Mouse (Mus musculus) intestine, postnatal 0 days (tissue): Measurements from ENCODE around the gene Il4ra. TPM values are rescaled to one million over a fixed set of nuclear protein-coding genes. Genes with fewer than 3 reads are reported as not detected.

Source experiments
- ATAC-seq: fragments of 200-750 bp; cut with Nextera tagmentation; 2 replicates; pipeline ENCODE4 v1.8.0; 2017; ENCODE audit warnings: mild to moderate bottlenecking, moderate TSS enrichment, moderate library complexity
- H3K27ac ChIP-seq: fragments of 300-500 bp; sonication (generic); 2 replicates; pipeline ENCODE4 v1.5.1; 2014; ENCODE audit warnings: mild to moderate bottlenecking, low read depth, low read length, moderate library complexity
- H3K27me3 ChIP-seq: fragments of 300-500 bp; sonication (generic); replicated peaks from 2 replicates; pipeline ENCODE4 v1.6.1; 2014; ENCODE audit warnings: low read length, mixed read lengths; ENCODE audit not compliant: control insufficient read depth, insufficient read depth
- H3K36me3 ChIP-seq: fragments of 300-500 bp; sonication (generic); 2 replicates; pipeline ENCODE4 v1.6.1; 2014; ENCODE audit warnings: mild to moderate bottlenecking, moderate library complexity; ENCODE audit not compliant: control insufficient read depth, insufficient read depth
- H3K4me1 ChIP-seq: fragments of 300-500 bp; sonication (generic); replicated peaks from 2 replicates; pipeline ENCODE4 v1.6.1; 2014; ENCODE audit warnings: antibody characterized with exemption, low read length, mixed read lengths; ENCODE audit not compliant: control insufficient read depth, insufficient read depth
- H3K4me2 ChIP-seq: fragments of 300-500 bp; sonication (generic); replicated peaks from 2 replicates; pipeline ENCODE4 v1.6.1; 2014; ENCODE audit warnings: low read depth, mild to moderate bottlenecking, moderate library complexity
- H3K4me3 ChIP-seq: fragments of 300-500 bp; sonication (generic); 2 replicates; pipeline ENCODE4 v1.5.1; 2014; ENCODE audit warnings: low read depth, low read length
- H3K9ac ChIP-seq: fragments of 300-500 bp; sonication (generic); 2 replicates; pipeline ENCODE4 v1.6.1; 2014; ENCODE audit warnings: mild to moderate bottlenecking, low read depth, low read length
- H3K9me3 ChIP-seq: fragments of 300-500 bp; sonication (generic); 2 replicates; pipeline ENCODE4 v1.6.1; 2016; ENCODE audit warnings: mixed run types; ENCODE audit not compliant: control insufficient read depth
- CTCF ChIP-seq: sonication (generic); IDR thresholded peaks from 2 replicates; pipeline ENCODE4 v1.5.1; 2016; ENCODE audit warnings: low read depth, mild to moderate bottlenecking, control low read depth, antibody characterized with exemption, moderate library complexity
- WGBS: fragments of 180-500 bp; shearing (Covaris S2); extraction: QIAGEN DNeasy Blood & Tissue Kit; methylation state at CpG from one replicate; pipeline ENCODE4 v1.1.7; 2014; 5-methylcytosine and 5-hydroxymethylcytosine counted together
- polyA plus RNA-seq: library from polyadenylated mRNA; unstranded; fragments of >200 nt; fragmentation: Nextera tagmentation; extraction: Ambion mirVana; gene quantifications from 2 replicates; pipeline ENCODE4 v1.2.1, GENCODE M21; 2015

Il4ra gene
- polyA plus RNA-seq, 1 experiment from 2014 or later = 32.3 TPM

- no peaks in the 10 kb centered on the region for H3K4me1 ChIP-seq
- TF ChIP-seq CTCF = no peak
- no peak overlapping the region for H3K4me2 ChIP-seq
- no peak for ATAC-seq
- H3K27ac ChIP-seq = no peak overlapping the region
- H3K27me3 ChIP-seq = no peaks in the 10 kb centered on the region
- WGBS = 64% methylated on average over 4 of the region's 4 CpGs
- H3K9ac ChIP-seq = no peak overlapping the region
- H3K4me3 ChIP-seq = no peak overlapping the region
- no peaks in the 10 kb centered on the region for H3K36me3 ChIP-seq
- H3K9me3 ChIP-seq = no peaks in the 10 kb centered on the region
These were observed 73.3 kb downstream of the Il4ra start for GRCm38 (mm10) chr7:125625219-125625618.

- Histone ChIP-seq H3K4me2 (no peak overlapping the region), H3K36me3 (no peaks in the 10 kb centered on the region), H3K9me3 (no peaks in the 10 kb centered on the region), H3K9ac (no peak overlapping the region), H3K27ac (no peak overlapping the region), H3K4me1 (no peaks in the 10 kb centered on the region), H3K4me3 (no peak overlapping the region), H3K27me3 (no peaks in the 10 kb centered on the region)
- ATAC-seq = no peak
- TF ChIP-seq CTCF = no peak
- WGBS = 53% methylated on average over 7 of the region's 7 CpGs
These were observed 73.9 kb downstream of the Il4ra start for GRCm38 (mm10) chr7:125625829-125626228.

Other genes with a start within 250 kb of the Il4ra start
- 3.3 and 3.5 TPM in 2 replicates for gene Kdm8, start 107.4 kb upstream of the Il4ra start, polyA plus RNA-seq
- 84.5 and 87.9 TPM in 2 replicates for gene Nsmce1, start 60.5 kb upstream of the Il4ra start, polyA plus RNA-seq
- gene Il21r, start 51.3 kb downstream of the Il4ra start, polyA plus RNA-seq = 0.08 and 0.09 TPM in 2 replicates
- 6.8 and 8.0 TPM in 2 replicates for gene Gtf3c1, start 155.7 kb downstream of the Il4ra start, polyA plus RNA-seq
- gene D430042O09Rik, start 155.8 kb downstream of the Il4ra start, polyA plus RNA-seq = 2.6 and 3.1 TPM in 2 replicates